Mouse (Mus musculus): ENCODE measurements at regions not wholly inside any gene's neighbourhood (a gene's known extent, or its start where the extent isn't known, plus 50 kb on each side); places are given as distances from the start of the nearest gene placed in this dataset.

- no peak for TF ChIP-seq CTCF (IDR thresholded peaks at IDR 0.05)
- no peak overlapping the region for H3K4me2 ChIP-seq (replicated peaks; ENCODE audit: low read depth, low read length)
- no peaks in the 10 kb centered on the region for H3K4me1 ChIP-seq (ENCODE audit: insufficient read depth, low read depth, low read length)
- WGBS = 50% methylated on average over 4 of the region's 4 CpGs
- H3K27ac ChIP-seq (ENCODE audit: low read length) = no peak overlapping the region
- H3K4me3 ChIP-seq (ENCODE audit: low read depth, low read length) = no peak overlapping the region
- no peak overlapping the region for H3K9ac ChIP-seq (replicated peaks; ENCODE audit: low read depth)
- H3K36me3 ChIP-seq (ENCODE audit: insufficient read depth, low read length) = no peaks in the 10 kb centered on the region
- no peaks in the 10 kb centered on the region for H3K27me3 ChIP-seq (replicated peaks; ENCODE audit: insufficient read depth, low read length)
- DNase-seq (ENCODE audit: low spot score) (no peak), ATAC-seq (no peak; the same call in 1 of the 2 replicates)
- H3K9me3 ChIP-seq (ENCODE audit: low read length) = no peaks in the 10 kb centered on the region
These were observed 189.3 kb upstream of the Phactr1 start for GRCm38 (mm10) chr13:42490956-42491680.

DNA sequence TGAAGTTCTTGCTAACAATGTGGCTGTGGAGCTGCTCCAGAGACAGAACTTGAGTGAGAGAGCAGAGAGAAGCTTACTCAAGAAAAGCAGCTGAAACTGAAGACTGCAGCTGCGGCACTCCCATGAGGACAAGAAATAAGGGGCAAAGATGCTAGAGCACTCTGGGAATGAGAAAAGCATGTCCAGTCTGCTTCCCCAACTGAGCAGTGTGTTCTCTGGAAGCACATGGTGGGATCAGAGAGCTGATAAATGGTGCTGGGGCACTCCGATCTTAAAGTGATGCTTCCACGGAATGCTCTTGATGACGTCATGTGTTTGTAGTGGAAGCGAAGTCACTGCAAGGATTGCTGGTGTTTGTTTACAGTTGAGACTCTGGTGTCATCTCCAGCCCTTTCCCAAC lies 186.1 kb upstream of the Phactr1 start:
- Histone ChIP-seq H3K27ac (ENCODE audit: low read length) (no peak overlapping the region), H3K4me3 (ENCODE audit: low read depth, low read length) (no peak overlapping the region), H3K27me3 (replicated peaks; ENCODE audit: insufficient read depth, low read length) (no peaks in the 10 kb centered on the region), H3K9me3 (ENCODE audit: low read length) (no peaks in the 10 kb centered on the region), H3K4me1 (ENCODE audit: insufficient read depth, low read depth, low read length) (no peaks in the 10 kb centered on the region), H3K4me2 (replicated peaks; ENCODE audit: low read depth, low read length) (no peak overlapping the region), H3K9ac (replicated peaks; ENCODE audit: low read depth) (no peak overlapping the region), H3K36me3 (ENCODE audit: insufficient read depth, low read length) (no peaks in the 10 kb centered on the region)
- TF ChIP-seq EP300 (IDR thresholded peaks at IDR 0.05) (no peak), CTCF (IDR thresholded peaks at IDR 0.05) (no peak)
- ATAC-seq (peak; percentile 23; the same call in 1 of the 2 replicates), DNase-seq (ENCODE audit: low spot score) (peak; percentile 27)
- WGBS = 59% methylated on average over 5 of the region's 5 CpGs

- DNase-seq (ENCODE audit: low spot score) = peak; percentile 6
- no peak for TF ChIP-seq EP300 (IDR thresholded peaks at IDR 0.05)
- no peak for TF ChIP-seq CTCF (IDR thresholded peaks at IDR 0.05)
- WGBS = 80% methylated on average over 4 of the region's 4 CpGs
These were observed 182.1 kb upstream of the Phactr1 start for GRCm38 (mm10) chr13:42498351-42498750.

DNA sequence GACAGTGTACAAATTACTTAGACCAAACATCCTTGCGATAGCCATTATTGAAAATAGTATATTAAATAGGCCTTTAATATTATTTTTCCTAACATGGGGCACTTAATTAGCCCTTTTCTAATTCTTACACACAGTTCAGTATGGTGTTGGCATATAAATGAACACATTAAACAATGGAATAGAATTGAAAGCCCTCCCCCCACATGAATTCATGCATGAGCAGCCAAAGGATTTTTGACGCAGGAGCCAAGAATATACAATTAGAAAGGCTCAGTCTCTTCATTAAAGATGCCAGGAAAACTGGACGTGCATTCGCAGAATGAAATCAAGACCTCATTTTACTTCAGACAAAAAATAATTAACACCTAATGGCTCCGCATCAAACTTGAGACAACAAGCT lies 172.9 kb upstream of the Phactr1 start:
- no peaks in the 10 kb centered on the region for H3K27me3 ChIP-seq (replicated peaks; ENCODE audit: insufficient read depth, low read length)
- ATAC-seq = no peak
- H3K4me3 ChIP-seq (ENCODE audit: low read depth, low read length) = no peak overlapping the region
- H3K4me2 ChIP-seq (replicated peaks; ENCODE audit: low read depth, low read length) = no peak overlapping the region
- H3K27ac ChIP-seq (ENCODE audit: low read length) = no peak overlapping the region
- H3K36me3 ChIP-seq (ENCODE audit: insufficient read depth, low read length) = no peaks in the 10 kb centered on the region
- no peak for TF ChIP-seq EP300 (IDR thresholded peaks at IDR 0.05)
- no peak for TF ChIP-seq CTCF (IDR thresholded peaks at IDR 0.05)
- no peaks in the 10 kb centered on the region for H3K9me3 ChIP-seq (ENCODE audit: low read length)
- WGBS = 90% methylated on average over 5 of the region's 5 CpGs
- no peaks in the 10 kb centered on the region for H3K4me1 ChIP-seq (ENCODE audit: insufficient read depth, low read depth, low read length)
- H3K9ac ChIP-seq (replicated peaks; ENCODE audit: low read depth) = no peak overlapping the region
- DNase-seq (ENCODE audit: low spot score) = no peak

More at GRCm38 (mm10) chr13:42498351-42498750, 182.1 kb upstream of the Phactr1 start:
- H3K9ac ChIP-seq (replicated peaks; ENCODE audit: low read depth) = no peak overlapping the region
- no peak overlapping the region for H3K4me2 ChIP-seq (replicated peaks; ENCODE audit: low read depth, low read length)
- H3K4me3 ChIP-seq (ENCODE audit: low read depth, low read length) = no peak overlapping the region
- no peaks in the 10 kb centered on the region for H3K36me3 ChIP-seq (ENCODE audit: insufficient read depth, low read length)
- H3K9me3 ChIP-seq (ENCODE audit: low read length) = no peaks in the 10 kb centered on the region
- no peak for ATAC-seq
- H3K27ac ChIP-seq (ENCODE audit: low read length) = no peak overlapping the region
- H3K4me1 ChIP-seq (ENCODE audit: insufficient read depth, low read depth, low read length) = no peaks in the 10 kb centered on the region
- no peaks in the 10 kb centered on the region for H3K27me3 ChIP-seq (replicated peaks; ENCODE audit: insufficient read depth, low read length)

DNA sequence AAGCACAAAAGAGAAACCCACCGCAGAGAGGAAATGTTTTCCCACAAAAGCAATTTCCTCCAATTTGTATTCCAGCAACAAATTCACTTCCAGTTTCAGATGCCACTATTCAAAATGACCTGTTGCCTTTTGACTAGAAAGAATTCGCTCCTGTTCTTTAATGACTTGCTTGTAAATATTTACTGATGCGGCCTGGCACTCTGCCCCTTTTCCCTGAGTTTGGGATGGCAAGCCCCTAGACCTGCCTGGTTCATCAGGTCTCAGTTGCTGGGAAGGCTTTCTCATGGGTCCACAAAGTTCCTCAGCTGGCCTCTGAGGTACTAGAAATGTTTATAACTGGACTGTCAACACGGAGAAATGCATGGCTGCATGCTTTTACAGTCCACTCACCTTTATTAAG lies 161.7 kb upstream of the Phactr1 start:
- no peaks in the 10 kb centered on the region for H3K9me3 ChIP-seq (ENCODE audit: low read length)
- DNase-seq (ENCODE audit: low spot score) (peak; percentile 9), ATAC-seq (no peak)
- H3K4me1 ChIP-seq (ENCODE audit: insufficient read depth, low read depth, low read length) = no peaks in the 10 kb centered on the region
- H3K27me3 ChIP-seq (replicated peaks; ENCODE audit: insufficient read depth, low read length) = no peaks in the 10 kb centered on the region
- H3K4me3 ChIP-seq (ENCODE audit: low read depth, low read length) = no peak overlapping the region
- no peaks in the 10 kb centered on the region for H3K36me3 ChIP-seq (ENCODE audit: insufficient read depth, low read length)
- no peak overlapping the region for H3K4me2 ChIP-seq (replicated peaks; ENCODE audit: low read depth, low read length)
- WGBS = 38% methylated on average over 4 of the region's 4 CpGs
- TF ChIP-seq CTCF (IDR thresholded peaks at IDR 0.05) (no peak), EP300 (IDR thresholded peaks at IDR 0.05) (peak; percentile 17; the same call in 1 of the 2 replicates)
- no peak overlapping the region for H3K27ac ChIP-seq (ENCODE audit: low read length)
- H3K9ac ChIP-seq (replicated peaks; ENCODE audit: low read depth) = no peak overlapping the region

DNA sequence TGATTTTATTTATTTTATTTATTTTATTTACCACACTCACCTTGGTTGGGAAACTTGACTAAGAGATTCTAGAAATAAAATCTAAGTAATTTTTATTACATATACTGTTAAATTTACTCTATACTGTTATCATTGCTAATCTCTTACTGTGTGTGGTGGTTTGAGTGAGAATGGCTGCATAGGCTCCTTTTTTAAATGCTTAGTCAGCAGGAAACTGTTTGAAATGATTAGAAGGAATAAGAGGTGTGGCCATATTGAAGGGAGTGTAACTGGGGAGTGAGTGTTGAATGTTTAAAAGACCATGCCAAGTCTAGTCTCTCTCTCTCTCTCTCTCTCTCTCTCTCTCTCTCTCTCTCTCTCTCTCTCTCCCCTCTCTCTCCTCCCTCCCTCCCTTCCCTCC lies 157.9 kb upstream of the Phactr1 start:
- H3K4me3 ChIP-seq (ENCODE audit: low read depth, low read length) = no peak overlapping the region
- DNase-seq (ENCODE audit: low spot score) (no peak), ATAC-seq (no peak)
- no peaks in the 10 kb centered on the region; the same call in 1 of the 2 replicates for H3K4me1 ChIP-seq (ENCODE audit: insufficient read depth, low read depth, low read length)
- no peaks in the 10 kb centered on the region for H3K9me3 ChIP-seq (ENCODE audit: low read length)
- TF ChIP-seq EP300 (IDR thresholded peaks at IDR 0.05) (no peak), CTCF (IDR thresholded peaks at IDR 0.05) (no peak)
- H3K27ac ChIP-seq (ENCODE audit: low read length) = no peak overlapping the region
- no peaks in the 10 kb centered on the region for H3K36me3 ChIP-seq (ENCODE audit: insufficient read depth, low read length)
- H3K9ac ChIP-seq (replicated peaks; ENCODE audit: low read depth) = no peak overlapping the region
- no peak overlapping the region for H3K4me2 ChIP-seq (replicated peaks; ENCODE audit: low read depth, low read length)
- no peaks in the 10 kb centered on the region for H3K27me3 ChIP-seq (replicated peaks; ENCODE audit: insufficient read depth, low read length)
